Mouse (Mus musculus): ENCODE measurements at regions not wholly inside any gene's neighbourhood (a gene's known extent, or its start where the extent isn't known, plus 50 kb on each side); places are given as distances from the start of the nearest gene placed in this dataset.

DNA sequence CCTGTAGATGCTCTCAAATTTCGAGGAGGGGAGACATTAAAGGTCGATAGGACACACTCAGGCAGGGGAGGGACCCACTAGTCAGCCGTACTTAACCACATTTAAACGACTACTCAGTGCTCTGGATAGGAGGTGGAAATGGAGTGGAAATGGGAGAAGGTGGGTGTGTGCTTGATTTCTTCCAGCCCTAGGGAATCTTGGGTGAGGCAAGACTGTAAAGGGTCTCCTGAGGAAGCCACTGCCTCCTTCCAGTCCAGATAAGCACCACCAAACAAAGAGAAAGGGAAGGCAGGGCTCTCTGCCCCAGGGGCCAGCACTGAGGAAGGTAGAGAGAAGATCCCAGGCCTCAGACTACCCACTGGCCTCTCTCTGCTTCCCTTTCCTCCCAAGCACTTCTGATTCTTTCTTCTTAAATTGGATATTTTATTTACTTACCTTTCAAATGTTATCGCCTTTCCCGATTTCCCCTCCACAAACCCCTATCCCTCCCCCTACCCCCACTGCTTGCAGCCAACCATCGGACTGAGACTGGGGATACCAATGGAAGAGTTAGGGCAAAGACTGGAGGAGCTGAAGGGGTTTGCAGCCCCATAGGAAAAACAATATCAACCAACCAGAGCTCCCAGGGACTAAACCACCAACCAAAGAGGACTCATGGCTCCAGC lies 139.1 kb downstream of the Zfp36l1 start:
- H3K4me1 ChIP-seq (ENCODE audit: control insufficient read depth, insufficient read depth, insufficient read length, low read length) = peaks cover 15% of the 10 kb centered on the region
- no peaks in the 10 kb centered on the region for H3K27me3 ChIP-seq (ENCODE audit: control insufficient read depth, insufficient read depth, low read length)
- TF ChIP-seq CTCF (IDR thresholded peaks at IDR 0.05; ENCODE audit: extremely low read depth, insufficient read length, insufficient replicate concordance, low read depth, low read length) (no peak), POLR2A (IDR thresholded peaks at IDR 0.05; ENCODE audit: low read depth, low read length) (no peak)
- no peaks in the 10 kb centered on the region for H3K36me3 ChIP-seq (ENCODE audit: control insufficient read depth, insufficient read depth, low read length)
- no peak overlapping the region for H3K4me3 ChIP-seq (ENCODE audit: low read depth, low read length)
- WGBS = 87% methylated on average over 7 of the region's 7 CpGs
- no peak overlapping the region for H3K27ac ChIP-seq (ENCODE audit: insufficient read depth, low read depth, low read length)

DNA sequence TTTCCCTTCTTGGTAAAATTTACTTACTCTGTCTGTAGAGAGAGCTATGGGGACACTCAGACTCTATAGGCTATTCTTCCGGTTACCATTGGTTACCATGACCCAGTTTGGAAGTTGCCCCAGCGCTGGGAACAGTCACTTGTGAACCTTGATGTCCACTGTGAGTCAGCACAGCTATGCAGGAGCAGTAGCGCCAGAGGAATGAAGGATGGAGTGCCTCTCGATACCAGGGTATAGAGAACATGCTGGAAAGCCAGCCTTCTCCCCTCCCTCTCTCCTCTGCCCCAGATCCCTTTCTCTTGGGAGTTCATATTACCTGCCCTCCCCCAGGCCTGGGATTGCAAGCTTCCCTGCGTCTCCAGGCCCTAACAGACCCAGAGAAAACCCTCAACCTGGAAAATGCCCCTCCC lies 141.8 kb downstream of the Zfp36l1 start:
- 84% methylated on average over 5 of the region's 5 CpGs for WGBS
- H3K27ac ChIP-seq (ENCODE audit: insufficient read depth, low read depth, low read length) = peak overlapping the region; percentile 25; the same call in 1 of the 2 replicates

DNA sequence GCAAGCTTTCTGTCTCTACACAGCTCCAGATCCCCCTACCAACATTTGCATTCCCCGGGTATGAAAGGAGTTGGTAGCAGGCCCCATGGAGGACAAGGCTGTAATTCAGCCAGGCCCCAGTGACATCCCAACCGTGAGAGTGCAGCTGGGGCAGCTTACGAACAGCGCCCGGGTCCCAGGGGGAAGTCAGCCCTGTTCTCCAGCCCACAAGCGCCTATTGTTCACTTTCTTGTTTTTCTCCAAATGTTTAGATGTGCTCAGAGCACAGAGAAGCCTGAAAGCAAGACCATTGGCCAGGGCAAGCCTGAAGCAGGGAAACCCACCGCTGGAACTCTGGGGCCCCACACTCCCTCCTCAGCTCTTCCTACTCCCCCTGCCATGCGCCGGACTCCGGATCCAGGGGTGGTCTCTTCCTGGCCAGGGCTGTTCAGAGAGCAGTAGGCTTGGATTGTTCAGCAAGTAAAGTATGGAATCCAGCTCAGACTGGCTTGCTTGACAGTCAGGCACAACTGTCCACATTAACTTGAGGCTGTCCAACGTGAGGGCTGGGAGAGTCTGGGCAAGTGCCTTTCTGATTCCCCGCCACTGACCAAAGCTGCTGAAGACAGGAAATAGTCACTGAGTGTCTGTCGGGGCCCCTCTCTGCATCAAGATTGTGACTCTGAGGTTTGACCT lies 142.4 kb downstream of the Zfp36l1 start:
- Histone ChIP-seq H3K27me3 (ENCODE audit: control insufficient read depth, insufficient read depth, low read length) (no peaks in the 10 kb centered on the region), H3K4me1 (ENCODE audit: control insufficient read depth, insufficient read depth, insufficient read length, low read length) (peaks cover 23% of the 10 kb centered on the region), H3K27ac (ENCODE audit: insufficient read depth, low read depth, low read length) (peak overlapping the region; percentile 57), H3K4me3 (ENCODE audit: low read depth, low read length) (no peak overlapping the region), H3K36me3 (ENCODE audit: control insufficient read depth, insufficient read depth, low read length) (no peaks in the 10 kb centered on the region)
- TF ChIP-seq CTCF (IDR thresholded peaks at IDR 0.05; ENCODE audit: extremely low read depth, insufficient read length, insufficient replicate concordance, low read depth, low read length) (no peak), POLR2A (IDR thresholded peaks at IDR 0.05; ENCODE audit: low read depth, low read length) (no peak)
- WGBS = 49% methylated on average over 13 of the region's 13 CpGs

More for the DNA sequence above, 141.8 kb downstream of the Zfp36l1 start:
- H3K36me3 ChIP-seq (ENCODE audit: control insufficient read depth, insufficient read depth, low read length) = no peaks in the 10 kb centered on the region
- H3K4me3 ChIP-seq (ENCODE audit: low read depth, low read length) = no peak overlapping the region
- H3K27me3 ChIP-seq (ENCODE audit: control insufficient read depth, insufficient read depth, low read length) = no peaks in the 10 kb centered on the region
- H3K4me1 ChIP-seq (ENCODE audit: control insufficient read depth, insufficient read depth, insufficient read length, low read length) = peaks cover 21% of the 10 kb centered on the region
- no peak for TF ChIP-seq CTCF (IDR thresholded peaks at IDR 0.05; ENCODE audit: extremely low read depth, insufficient read length, insufficient replicate concordance, low read depth, low read length)
- TF ChIP-seq POLR2A (IDR thresholded peaks at IDR 0.05; ENCODE audit: low read depth, low read length) = no peak

DNA sequence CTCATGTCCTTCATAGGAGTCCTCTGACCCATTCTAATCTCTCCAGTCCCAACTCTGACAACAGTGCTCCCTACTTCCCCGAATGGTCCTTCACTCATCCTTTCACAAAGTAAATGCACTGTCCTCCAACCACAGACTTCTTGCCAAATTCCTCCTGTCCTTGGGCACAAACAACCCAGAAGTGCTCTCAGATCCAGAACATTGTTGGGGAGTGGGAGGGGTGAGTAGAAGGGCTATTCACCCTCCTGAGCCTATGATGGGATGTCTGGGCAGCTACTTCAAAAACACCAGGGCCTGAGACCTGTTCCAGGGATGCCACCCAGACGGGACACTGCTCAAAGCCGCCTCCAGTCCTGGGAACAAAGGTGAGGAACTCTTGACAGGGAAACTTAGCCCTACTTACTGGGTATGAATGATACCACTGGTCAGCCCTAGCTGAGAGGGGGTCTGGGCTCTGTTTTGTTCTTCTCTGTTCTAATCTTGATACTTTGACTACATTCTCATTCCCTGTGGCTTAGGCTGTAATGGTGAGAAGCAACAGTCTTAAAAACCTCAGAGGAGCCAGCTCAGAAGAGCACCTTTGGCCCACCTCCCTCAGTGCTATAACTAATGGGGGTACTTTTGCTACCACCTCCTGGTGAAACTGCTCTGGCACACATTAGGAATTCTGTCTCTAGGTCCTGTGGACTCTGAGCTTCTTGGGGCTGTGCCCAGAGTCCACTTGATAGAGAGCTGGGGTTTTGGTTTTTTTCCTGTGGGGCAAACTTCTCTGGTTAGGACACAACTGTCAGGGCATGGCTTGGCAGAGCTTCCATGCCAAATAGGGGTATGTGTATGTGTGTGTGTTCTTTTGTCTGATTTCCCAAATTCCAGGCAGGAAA lies 143.2 kb downstream of the Zfp36l1 start:
- Histone ChIP-seq H3K4me1 (ENCODE audit: control insufficient read depth, insufficient read depth, insufficient read length, low read length) (peaks cover 25% of the 10 kb centered on the region), H3K27ac (ENCODE audit: insufficient read depth, low read depth, low read length) (peak overlapping the region; percentile 57), H3K27me3 (ENCODE audit: control insufficient read depth, insufficient read depth, low read length) (no peaks in the 10 kb centered on the region), H3K4me3 (ENCODE audit: low read depth, low read length) (no peak overlapping the region), H3K36me3 (ENCODE audit: control insufficient read depth, insufficient read depth, low read length) (no peaks in the 10 kb centered on the region)
- WGBS = 65% methylated on average over 3 of the region's 3 CpGs
- no peak; the same call in 1 of the 2 replicates for TF ChIP-seq CTCF (IDR thresholded peaks at IDR 0.05; ENCODE audit: extremely low read depth, insufficient read length, insufficient replicate concordance, low read depth, low read length)
- TF ChIP-seq POLR2A (IDR thresholded peaks at IDR 0.05; ENCODE audit: low read depth, low read length) = no peak

DNA sequence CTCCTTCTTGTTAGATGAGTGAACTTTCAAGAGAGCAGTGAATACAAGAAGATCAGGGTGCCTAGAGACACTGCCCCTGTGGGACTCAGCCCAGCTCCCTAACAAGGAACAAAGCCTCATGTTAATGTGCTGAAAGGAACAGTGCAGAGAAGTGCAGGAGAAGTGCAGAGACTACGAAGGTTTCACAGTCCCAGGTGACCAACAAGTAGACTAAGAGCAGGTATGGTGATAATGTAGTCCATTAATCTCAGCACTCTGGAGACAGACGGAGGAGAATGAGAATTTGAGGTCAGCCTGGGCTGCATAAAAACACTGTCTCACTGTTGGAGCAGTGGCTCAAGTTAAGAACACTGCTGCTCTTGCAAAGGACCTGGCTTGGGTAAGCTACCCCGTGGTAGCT lies 144.1 kb downstream of the Zfp36l1 start:
- H3K4me1 ChIP-seq (ENCODE audit: control insufficient read depth, insufficient read depth, insufficient read length, low read length) = peaks cover 25% of the 10 kb centered on the region
- H3K4me3 ChIP-seq (ENCODE audit: low read depth, low read length) = no peak overlapping the region
- H3K36me3 ChIP-seq (ENCODE audit: control insufficient read depth, insufficient read depth, low read length) = no peaks in the 10 kb centered on the region
- H3K27ac ChIP-seq (ENCODE audit: insufficient read depth, low read depth, low read length) = no peak overlapping the region
- TF ChIP-seq CTCF (IDR thresholded peaks at IDR 0.05; ENCODE audit: extremely low read depth, insufficient read length, insufficient replicate concordance, low read depth, low read length) (no peak), POLR2A (IDR thresholded peaks at IDR 0.05; ENCODE audit: low read depth, low read length) (no peak)
- no peaks in the 10 kb centered on the region for H3K27me3 ChIP-seq (ENCODE audit: control insufficient read depth, insufficient read depth, low read length)
- WGBS = 79% methylated on average over 3 of the region's 3 CpGs

DNA sequence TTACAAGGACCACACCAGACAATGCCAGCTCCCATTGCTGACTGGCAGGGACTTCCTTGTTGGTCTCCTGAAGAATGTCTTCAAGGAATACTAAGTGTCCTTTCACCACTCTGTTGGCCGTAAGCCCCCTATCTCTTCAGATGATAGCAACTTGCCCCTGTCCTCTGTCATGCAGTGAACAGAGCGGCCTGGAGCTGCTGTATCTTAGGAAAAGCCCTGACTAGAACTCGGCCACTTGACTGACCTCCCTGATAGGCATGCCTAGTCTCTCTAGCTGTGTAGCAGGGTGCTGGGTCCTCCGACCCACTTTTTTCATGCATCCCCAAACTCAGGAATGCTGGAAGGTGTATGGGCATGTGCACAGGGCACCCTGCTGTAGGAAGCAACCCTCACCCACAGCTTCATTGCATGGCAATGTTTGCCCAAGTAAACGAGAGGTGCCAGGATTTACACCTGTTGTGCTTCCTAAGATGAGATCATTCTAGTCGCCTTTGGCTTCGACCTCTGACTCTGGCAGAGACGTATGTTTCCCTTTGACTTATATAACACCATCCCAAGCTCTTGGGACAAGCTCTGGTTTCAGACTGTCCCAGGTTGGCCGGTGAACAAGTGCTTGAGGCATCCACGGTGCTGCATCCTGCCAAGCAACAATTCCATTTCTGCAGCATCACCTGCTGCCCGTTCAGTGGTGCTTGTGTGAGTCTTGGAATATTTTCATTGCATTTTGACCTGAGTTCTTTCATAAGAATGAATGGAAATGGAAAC lies 145.1 kb downstream of the Zfp36l1 start:
- no peaks in the 10 kb centered on the region for H3K36me3 ChIP-seq (ENCODE audit: control insufficient read depth, insufficient read depth, low read length)
- H3K27me3 ChIP-seq (ENCODE audit: control insufficient read depth, insufficient read depth, low read length) = no peaks in the 10 kb centered on the region
- WGBS = 49% methylated on average over 11 of the region's 11 CpGs
- no peak overlapping the region for H3K4me3 ChIP-seq (ENCODE audit: low read depth, low read length)
- H3K4me1 ChIP-seq (ENCODE audit: control insufficient read depth, insufficient read depth, insufficient read length, low read length) = peaks cover 25% of the 10 kb centered on the region
- no peak overlapping the region for H3K27ac ChIP-seq (ENCODE audit: insufficient read depth, low read depth, low read length)
- TF ChIP-seq POLR2A (IDR thresholded peaks at IDR 0.05; ENCODE audit: low read depth, low read length) (no peak), CTCF (IDR thresholded peaks at IDR 0.05; ENCODE audit: extremely low read depth, insufficient read length, insufficient replicate concordance, low read depth, low read length) (no peak)

Measured in small intestine, adult 2 months (tissue).